Mouse (Mus musculus): Measurements from ENCODE around the gene Ttc25. TPM values are rescaled to one million over a fixed set of nuclear protein-coding genes. Genes with fewer than 3 reads are reported as not detected.

Gene Ttc25
- total RNA-seq (2014; rRNA removed) (0.33 and 0.71 TPM in 2 replicates), polyA plus RNA-seq (2015; fragmentation: Nextera tagmentation; extraction: Ambion mirVana) (0.96 and 1.4 TPM in 2 replicates)

- H3K9ac ChIP-seq (replicated peaks; ENCODE audit: low read length, poor library complexity, severe bottlenecking) = peak within 1 kb of the TSS; percentile 48
- no peaks in the 10 kb centered on the region for H3K36me3 ChIP-seq (ENCODE audit: insufficient read depth, low read length)
- ATAC-seq (ENCODE audit: low FRiP score) (peak; percentile 95), DNase-seq (ENCODE audit: low spot score) (peak; percentile 92)
- H3K4me1 ChIP-seq (ENCODE audit: insufficient read depth, low read length) = peaks cover 3% of the 10 kb centered on the region; the same call in 1 of the 2 replicates
- no peaks in the 10 kb centered on the region for H3K9me3 ChIP-seq (ENCODE audit: low read length)
- 3% methylated on average over 28 of the region's 28 CpGs for WGBS
- peak within 1 kb of the TSS; percentile 42 for H3K4me3 ChIP-seq (ENCODE audit: low read depth, low read length)
- H3K27ac ChIP-seq (ENCODE audit: low read depth, low read length) = peak within 1 kb of the TSS; percentile 77
- H3K27me3 ChIP-seq (ENCODE audit: insufficient read depth, low read length) = no peaks in the 10 kb centered on the region
- TF ChIP-seq CTCF (IDR thresholded peaks at IDR 0.05) = peak; percentile 38; the same call in 1 of the 2 replicates
- H3K4me2 ChIP-seq (ENCODE audit: low read depth, low read length, poor library complexity, severe bottlenecking) = peak within 1 kb of the TSS; percentile 60
Observed at GRCm38 (mm10) chr11:100544832-100545745, at the start of gene Ttc25. Gene Ttc25, plus strand, starts transcription at chr11:100545607.

DNA sequence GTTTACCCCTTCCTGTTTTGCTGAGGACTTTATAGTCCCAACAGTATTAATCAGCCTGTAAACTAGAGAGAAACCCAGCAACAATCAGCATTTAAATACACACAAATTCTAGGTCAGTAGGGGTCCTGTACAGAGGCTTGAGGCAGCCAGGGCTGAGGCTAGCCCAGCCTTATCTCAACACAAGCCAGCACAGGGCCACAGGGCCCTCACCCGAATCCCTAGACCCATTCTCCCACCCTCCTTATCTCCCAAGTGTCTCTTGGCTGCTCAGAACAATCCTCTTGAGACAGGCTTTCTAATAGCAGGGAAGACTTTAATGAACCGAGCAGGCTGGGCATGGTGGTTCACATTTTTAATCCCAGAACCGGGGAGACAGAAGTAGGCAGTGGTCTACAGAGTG is 45.2 kb upstream of the Ttc25 start:
- DNase-seq (ENCODE audit: low spot score) (no peak), ATAC-seq (ENCODE audit: low FRiP score) (no peak)
- H3K9ac ChIP-seq (replicated peaks; ENCODE audit: low read length, poor library complexity, severe bottlenecking) = 0 out of 2 replicates have a peak overlapping the region, but pooled peaks have one; percentile 1
- H3K27me3 ChIP-seq (ENCODE audit: insufficient read depth, low read length) = no peaks in the 10 kb centered on the region
- WGBS = 61% methylated on average over 3 of the region's 3 CpGs
- no peaks in the 10 kb centered on the region for H3K9me3 ChIP-seq (ENCODE audit: low read length)
- no peaks in the 10 kb centered on the region for H3K4me1 ChIP-seq (ENCODE audit: insufficient read depth, low read length)
- H3K27ac ChIP-seq (ENCODE audit: low read depth, low read length) = no peak overlapping the region
- TF ChIP-seq CTCF (IDR thresholded peaks at IDR 0.05) = no peak
- peaks cover 86% of the 10 kb centered on the region for H3K36me3 ChIP-seq (ENCODE audit: insufficient read depth, low read length)
- no peak overlapping the region for H3K4me2 ChIP-seq (ENCODE audit: low read depth, low read length, poor library complexity, severe bottlenecking)
- H3K4me3 ChIP-seq (ENCODE audit: low read depth, low read length) = no peak overlapping the region

DNA sequence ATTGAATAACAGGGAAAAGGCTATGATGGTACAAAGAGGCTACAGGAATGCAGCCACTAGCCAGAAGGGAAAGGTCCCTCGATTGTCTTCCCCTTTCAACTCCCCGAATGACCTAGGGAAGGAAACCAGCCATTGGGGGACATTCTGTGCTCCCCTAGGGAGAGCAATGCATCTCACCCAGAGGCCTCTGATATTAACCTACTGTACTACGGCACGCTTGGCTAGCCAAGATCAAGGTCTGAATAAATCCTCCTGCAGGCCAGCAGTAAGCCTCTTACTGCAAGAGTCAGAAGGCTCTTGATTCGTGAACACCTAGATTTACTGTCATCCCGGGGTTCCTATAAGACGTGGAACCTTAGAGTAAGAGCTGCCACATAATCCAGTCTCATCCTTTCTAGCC is 44.8 kb upstream of the Ttc25 start:
- WGBS = 59% methylated on average over 7 of the region's 7 CpGs
- H3K27ac ChIP-seq (ENCODE audit: low read depth, low read length) = 0 out of 2 replicates have a peak overlapping the region, but pooled peaks have one; percentile 38
- no peak for ATAC-seq (ENCODE audit: low FRiP score)
- H3K9me3 ChIP-seq (ENCODE audit: low read length) = no peaks in the 10 kb centered on the region
- no peak for TF ChIP-seq CTCF (IDR thresholded peaks at IDR 0.05)
- no peak overlapping the region for H3K9ac ChIP-seq (replicated peaks; ENCODE audit: low read length, poor library complexity, severe bottlenecking)
- H3K36me3 ChIP-seq (ENCODE audit: insufficient read depth, low read length) = peaks cover 86% of the 10 kb centered on the region
- DNase-seq (ENCODE audit: low spot score) = no peak
- H3K4me2 ChIP-seq (ENCODE audit: low read depth, low read length, poor library complexity, severe bottlenecking) = no peak overlapping the region
- H3K4me1 ChIP-seq (ENCODE audit: insufficient read depth, low read length) = no peaks in the 10 kb centered on the region
- no peak overlapping the region for H3K4me3 ChIP-seq (ENCODE audit: low read depth, low read length)
- no peaks in the 10 kb centered on the region for H3K27me3 ChIP-seq (ENCODE audit: insufficient read depth, low read length)

DNA sequence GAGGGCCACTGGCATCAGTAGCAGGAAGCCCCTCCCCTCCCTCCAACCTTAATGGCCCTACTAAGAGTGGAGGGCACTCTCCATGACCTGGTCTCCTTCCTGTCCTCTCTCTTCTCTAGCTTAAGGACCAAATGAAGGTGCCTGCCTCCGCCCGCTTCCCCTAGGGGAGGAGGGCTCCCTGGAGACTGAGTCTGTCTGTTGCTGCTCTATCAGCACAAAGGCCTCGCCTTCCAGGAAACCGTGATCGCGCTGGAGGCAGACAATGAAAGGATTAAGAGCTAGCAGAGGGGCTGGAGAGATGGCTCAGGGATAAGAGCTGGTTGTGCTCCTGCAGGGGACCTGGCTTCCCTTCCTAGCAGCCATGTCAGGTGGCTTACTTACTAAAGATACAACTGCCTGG is 44.1 kb upstream of the Ttc25 start:
- ATAC-seq (ENCODE audit: low FRiP score) (no peak), DNase-seq (ENCODE audit: low spot score) (no peak)
- no peaks in the 10 kb centered on the region for H3K27me3 ChIP-seq (ENCODE audit: insufficient read depth, low read length)
- no peaks in the 10 kb centered on the region for H3K4me1 ChIP-seq (ENCODE audit: insufficient read depth, low read length)
- no peak overlapping the region for H3K9ac ChIP-seq (replicated peaks; ENCODE audit: low read length, poor library complexity, severe bottlenecking)
- WGBS = 6% methylated on average over 6 of the region's 6 CpGs
- H3K36me3 ChIP-seq (ENCODE audit: insufficient read depth, low read length) = peaks cover 84% of the 10 kb centered on the region
- TF ChIP-seq CTCF (IDR thresholded peaks at IDR 0.05) = no peak
- no peak overlapping the region for H3K4me3 ChIP-seq (ENCODE audit: low read depth, low read length)
- no peak overlapping the region for H3K4me2 ChIP-seq (ENCODE audit: low read depth, low read length, poor library complexity, severe bottlenecking)
- H3K9me3 ChIP-seq (ENCODE audit: low read length) = no peaks in the 10 kb centered on the region
- 0 out of 2 replicates have a peak overlapping the region, but pooled peaks have one; percentile 38 for H3K27ac ChIP-seq (ENCODE audit: low read depth, low read length)

DNA sequence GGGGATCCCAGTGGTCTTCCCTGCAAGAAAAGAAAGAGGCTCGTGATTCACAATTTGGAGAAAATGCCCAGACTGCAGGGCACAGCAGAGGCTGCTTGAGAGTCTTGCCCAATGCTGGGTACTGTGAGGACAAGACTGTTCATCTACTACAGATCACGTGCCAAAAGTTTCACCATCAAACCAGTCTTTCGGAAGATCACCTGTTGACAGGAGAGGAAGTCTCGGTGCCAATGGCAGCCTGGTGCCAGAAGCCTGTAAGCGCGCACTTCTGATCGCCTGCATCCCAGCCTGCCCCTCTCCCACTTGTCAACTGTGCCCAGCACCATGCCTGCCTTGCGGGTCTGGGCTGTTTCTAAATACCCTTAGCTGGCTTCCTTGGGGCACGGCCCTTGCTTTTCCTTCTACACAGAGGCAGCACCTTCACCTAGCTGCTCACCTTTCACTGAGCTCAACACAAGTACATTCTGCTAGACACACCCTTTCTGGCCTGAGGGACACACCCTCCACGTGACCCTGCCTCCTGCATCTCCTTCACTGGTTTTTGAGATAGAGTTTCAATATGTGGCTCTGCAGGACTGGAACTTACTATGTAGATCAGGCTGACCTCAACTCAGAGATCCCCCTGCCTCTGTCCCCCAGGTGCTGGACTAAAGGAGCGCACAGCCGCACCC is 40.3 kb upstream of the Ttc25 start:
- ATAC-seq (ENCODE audit: low FRiP score) = no peak
- Histone ChIP-seq H3K4me3 (ENCODE audit: low read depth, low read length) (no peak overlapping the region), H3K27ac (ENCODE audit: low read depth, low read length) (no peak overlapping the region), H3K27me3 (ENCODE audit: insufficient read depth, low read length) (no peaks in the 10 kb centered on the region), H3K9ac (replicated peaks; ENCODE audit: low read length, poor library complexity, severe bottlenecking) (no peak overlapping the region), H3K9me3 (ENCODE audit: low read length) (no peaks in the 10 kb centered on the region), H3K36me3 (ENCODE audit: insufficient read depth, low read length) (peaks cover 68% of the 10 kb centered on the region), H3K4me2 (ENCODE audit: low read depth, low read length, poor library complexity, severe bottlenecking) (no peak overlapping the region), H3K4me1 (ENCODE audit: insufficient read depth, low read length) (no peaks in the 10 kb centered on the region)
- TF ChIP-seq CTCF (IDR thresholded peaks at IDR 0.05) = no peak
- WGBS = 95% methylated on average over 12 of the region's 12 CpGs
- no peak for DNase-seq (ENCODE audit: low spot score)

Measured in midbrain, postnatal 0 days (tissue).